Mouse (Mus musculus) G1E (cell line): ENCODE results near the gene Ptpn13. TPM values are rescaled to one million over a fixed set of nuclear protein-coding genes. Genes with fewer than 3 reads are reported as not detected.

Experiments used
- ATAC-seq: 2 replicates; pipeline ENCODE4 v1.8.0; 2016; ENCODE audit warnings: mild to moderate bottlenecking; ENCODE audit not compliant: insufficient number of reproducible peaks, poor library complexity, low FRiP score, severe bottlenecking; ENCODE audit errors: extremely low read depth
- DNase-seq: peaks from one replicate; pipeline ENCODE4 v3.0.0; 2012; ENCODE audit warnings: low spot score
- H3K27me3 ChIP-seq: 2 replicates; pipeline ENCODE4 v1.6.1; 2012; ENCODE audit warnings: mild to moderate bottlenecking, low read length, inconsistent platforms; ENCODE audit not compliant: insufficient read depth
- H3K36me3 ChIP-seq: replicated peaks from 2 replicates; pipeline ENCODE3; 2012; ENCODE audit warnings: mild to moderate bottlenecking, inconsistent platforms
- H3K4me1 ChIP-seq: 2 replicates; pipeline ENCODE4 v1.6.1; 2012; ENCODE audit warnings: low read depth, low read length, inconsistent platforms, mixed read lengths; ENCODE audit not compliant: insufficient read depth
- H3K4me3 ChIP-seq: 2 replicates; pipeline ENCODE4 v1.5.1; 2012; ENCODE audit warnings: low read depth, mild to moderate bottlenecking, inconsistent platforms, low read length, moderate library complexity, mixed read lengths
- H3K9me3 ChIP-seq: replicated peaks from 2 replicates; pipeline ENCODE4 v1.6.1; 2012; ENCODE audit warnings: inconsistent platforms
- CTCF ChIP-seq: IDR thresholded peaks from 2 replicates; pipeline ENCODE4 v1.5.1; 2012; ENCODE audit warnings: low read depth, low read length, inconsistent platforms, mixed read lengths
- GATA1 ChIP-seq: IDR thresholded peaks from 2 replicates; pipeline ENCODE4 v1.6.1; 2012; ENCODE audit warnings: borderline replicate concordance, low read length, inconsistent platforms, mixed read lengths
- GATA2 ChIP-seq: IDR thresholded peaks from 2 replicates; pipeline ENCODE4 v1.6.1; 2012; ENCODE audit warnings: low read depth, low read length, inconsistent platforms, borderline replicate concordance
- POLR2AphosphoS5 ChIP-seq: IDR thresholded peaks from 2 replicates; pipeline ENCODE4 v1.6.1; 2012; ENCODE audit warnings: low read depth, low read length, inconsistent platforms; ENCODE audit not compliant: insufficient replicate concordance
- TAL1 ChIP-seq: conservative IDR thresholded peaks from 2 replicates; pipeline ENCODE4 v1.6.1; 2012; ENCODE audit warnings: low read depth, low read length, inconsistent platforms, mixed read lengths
- polyA plus RNA-seq: library from polyadenylated mRNA; stranded (reverse); fragments of >175 nt; gene quantifications from 2 replicates; pipeline ENCODE4 v1.2.3, GENCODE M21; 2012
- total RNA-seq, 2 experiments: library from RNA; stranded (forward) in 1 of 2; stranded (reverse) in 1 of 2; fragments of 200-1000 nt in 1 of 2; fragments of >200 nt in 1 of 2; fragmentation: Nextera tagmentation in 1 of 2; gene quantifications; 2 replicates each; pipeline ENCODE4 v1.2.3; 2014 to 2017

The Ptpn13 gene
- total and polyA plus RNA-seq, 3 experiments: 0.27 TPM; not detected in 2

- DNase-seq: no peak
- TF ChIP-seq GATA2 (no peak), POLR2AphosphoS5 (no peak)
- H3K4me3 ChIP-seq: no peak overlapping the region
Measured at GRCm38 (mm10) chr5:103596467-103597146, 171.6 kb downstream of the Ptpn13 start.

GRCm38 (mm10) chr5:103597604-103598003 lies 172.6 kb downstream of the Ptpn13 start:
- Histone ChIP-seq H3K36me3 (no peaks in the 10 kb centered on the region), H3K4me1 (no peaks in the 10 kb centered on the region), H3K9me3 (peaks cover 46% of the 10 kb centered on the region), H3K4me3 (no peak overlapping the region), H3K27me3 (no peaks in the 10 kb centered on the region)
- DNase-seq (no peak), ATAC-seq (no peak)
- TF ChIP-seq TAL1 (no peak), CTCF (no peak), POLR2AphosphoS5 (no peak), GATA1 (no peak), GATA2 (no peak)

More at GRCm38 (mm10) chr5:103596467-103597146, 171.6 kb downstream of the Ptpn13 start:
- Histone ChIP-seq H3K4me1 (no peaks in the 10 kb centered on the region), H3K27me3 (no peaks in the 10 kb centered on the region), H3K36me3 (no peaks in the 10 kb centered on the region), H3K9me3 (peaks cover 49% of the 10 kb centered on the region)
- no peak for ATAC-seq

GRCm38 (mm10) chr5:103598264-103598663 lies 173.3 kb downstream of the Ptpn13 start:
- ATAC-seq (no peak), DNase-seq (no peak)
- H3K27me3 ChIP-seq: no peaks in the 10 kb centered on the region
- no peaks in the 10 kb centered on the region for H3K36me3 ChIP-seq
- H3K4me3 ChIP-seq: no peak overlapping the region
- H3K4me1 ChIP-seq: no peaks in the 10 kb centered on the region
- peaks cover 50% of the 10 kb centered on the region for H3K9me3 ChIP-seq
- TF ChIP-seq TAL1: no peak
- no peak for TF ChIP-seq POLR2AphosphoS5
- TF ChIP-seq GATA2: no peak
- TF ChIP-seq GATA1: no peak
- TF ChIP-seq CTCF: no peak

- TF ChIP-seq CTCF: no peak
- no peak for DNase-seq
- no peaks in the 10 kb centered on the region for H3K27me3 ChIP-seq
- ATAC-seq: no peak
- H3K4me3 ChIP-seq: no peak overlapping the region
- H3K9me3 ChIP-seq: peaks cover 52% of the 10 kb centered on the region
- no peaks in the 10 kb centered on the region for H3K36me3 ChIP-seq
- H3K4me1 ChIP-seq: no peaks in the 10 kb centered on the region
Measured at GRCm38 (mm10) chr5:103598881-103599280, 173.9 kb downstream of the Ptpn13 start.

GRCm38 (mm10) chr5:103603115-103603893 lies 178.3 kb downstream of the Ptpn13 start:
- no peaks in the 10 kb centered on the region for H3K4me1 ChIP-seq
- no peaks in the 10 kb centered on the region for H3K27me3 ChIP-seq
- TF ChIP-seq POLR2AphosphoS5 (no peak), GATA1 (no peak), CTCF (no peak)
- H3K9me3 ChIP-seq: peaks cover 35% of the 10 kb centered on the region
- ATAC-seq (no peak), DNase-seq (no peak)
- H3K36me3 ChIP-seq: no peaks in the 10 kb centered on the region
- H3K4me3 ChIP-seq: no peak overlapping the region

GRCm38 (mm10) chr5:103605707-103606106 lies 180.7 kb downstream of the Ptpn13 start:
- Histone ChIP-seq H3K27me3 (no peaks in the 10 kb centered on the region), H3K4me1 (no peaks in the 10 kb centered on the region), H3K9me3 (peaks cover 19% of the 10 kb centered on the region), H3K36me3 (no peaks in the 10 kb centered on the region), H3K4me3 (no peak overlapping the region)
- DNase-seq: no peak
- no peak for ATAC-seq
- no peak for TF ChIP-seq POLR2AphosphoS5
- TF ChIP-seq CTCF: no peak
- TF ChIP-seq GATA2: no peak
- TF ChIP-seq TAL1: no peak
- TF ChIP-seq GATA1: no peak
